Mouse (Mus musculus) brain, adult 2 months (tissue): ENCODE results near the gene Galt.
A peak's percentile ranks its signal among the peaks of the same experiment; 100 is the strongest.
"Not testable (repeated sequence)": the region's sequence is repeated elsewhere in the genome, so short reads cannot be mapped to it uniquely, and the experiment has no call there.

ENCODE experiments used
- DNase-seq: peaks from one replicate; pipeline ENCODE4 v3.0.0; 2011; ENCODE audit warnings: low read depth, low spot score

Gene Galt

GRCm38 (mm10) chr4:41740380-41741157, 14.5 kb upstream of the Galt start:
- peak; percentile 81 for DNase-seq

GRCm38 (mm10) chr4:41741158-41741560, 13.9 kb upstream of the Galt start:
- DNase-seq = peak; percentile 99

- no peak for DNase-seq
These were observed 10.9 kb upstream of the Galt start for GRCm38 (mm10) chr4:41744131-41744530.

GRCm38 (mm10) chr4:41745021-41745420, 10.0 kb upstream of the Galt start:
- no peak for DNase-seq

- peak; percentile 88 for DNase-seq
These were observed 594 bp downstream of the Galt start, which contains the start of gene Sigmar1 for GRCm38 (mm10) chr4:41755338-41756305. TSS of gene Sigmar1 (minus strand) at chr4:41756157.

GRCm38 (mm10) chr4:41756440-41756839, 1.4 kb downstream of the Galt start:
- DNase-seq = no peak

- no peak for DNase-seq
These were observed 2.3 kb downstream of the Galt start for GRCm38 (mm10) chr4:41757321-41757720.

GRCm38 (mm10) chr4:41758021-41758420, 3.0 kb downstream of the Galt start:
- DNase-seq = no peak

- DNase-seq = no peak
These were observed 3.7 kb downstream of the Galt start for GRCm38 (mm10) chr4:41758701-41759100.

- DNase-seq = no peak
These were observed 4.2 kb downstream of the Galt start for GRCm38 (mm10) chr4:41759206-41759605.

GRCm38 (mm10) chr4:41759656-41760287, 4.7 kb downstream of the Galt start:
- no peak for DNase-seq

- DNase-seq = peak; percentile 91
These were observed 5.3 kb downstream of the Galt start for GRCm38 (mm10) chr4:41760288-41760721.

- peak; percentile 70 for DNase-seq
These were observed 5.9 kb downstream of the Galt start for GRCm38 (mm10) chr4:41760911-41761310.

- DNase-seq = no peak
These were observed 6.7 kb downstream of the Galt start for GRCm38 (mm10) chr4:41761680-41762079.

GRCm38 (mm10) chr4:41762099-41762687, 7.2 kb downstream of the Galt start:
- DNase-seq = no peak

GRCm38 (mm10) chr4:41762688-41763114, 7.7 kb downstream of the Galt start:
- peak; percentile 63 for DNase-seq

- not testable (repeated sequence) for DNase-seq
These were observed 8.1 kb downstream of the Galt start for GRCm38 (mm10) chr4:41763176-41763575.

- not testable (repeated sequence) for DNase-seq
These were observed 12.3 kb downstream of the Galt start for GRCm38 (mm10) chr4:41767301-41767700.

- not testable (repeated sequence) for DNase-seq
These were observed 17.9 kb downstream of the Galt start for GRCm38 (mm10) chr4:41772946-41773345.

GRCm38 (mm10) chr4:41773502-41773901, 18.5 kb downstream of the Galt start:
- DNase-seq = peak; percentile 72

GRCm38 (mm10) chr4:41774002-41774401, 19.0 kb downstream of the Galt start, which contains the start of gene Ccl27a:
TSS of gene Ccl27a (minus strand) at chr4:41774247.
- peak; percentile 93 for DNase-seq
